Mouse (Mus musculus) erythroblast, embryonic 14.5 days (primary cell): ENCODE data around the gene Adgrf5.

Source experiments
- GATA1 ChIP-seq: IDR thresholded peaks from 2 replicates; pipeline ENCODE4 v1.6.1; 2012; ENCODE audit warnings: low read length, inconsistent platforms, mixed read lengths
- TAL1 ChIP-seq: IDR thresholded peaks from 3 replicates; pipeline ENCODE4 v1.6.1; 2012; ENCODE audit warnings: low read length, inconsistent platforms, mixed read lengths

DNA sequence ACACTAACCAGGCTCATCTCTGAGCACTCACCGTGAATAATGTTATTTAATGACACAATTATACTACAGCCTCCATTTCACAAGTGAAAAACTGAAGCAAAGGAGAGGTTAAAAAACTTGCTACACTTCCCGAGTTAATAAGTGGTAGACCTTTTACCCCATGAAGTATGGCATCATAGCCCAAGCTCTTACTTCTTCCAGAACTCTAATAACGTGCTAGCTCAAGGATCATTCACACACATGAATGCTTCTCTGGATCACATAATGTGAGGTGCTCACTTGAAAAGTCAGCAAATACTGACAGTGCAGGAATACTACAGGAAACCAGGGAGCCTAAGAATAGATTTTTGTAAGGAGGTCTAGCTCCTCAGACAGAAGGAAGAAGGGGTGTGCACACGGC is 12.4 kb downstream of the Adgrf5 start:
- TF ChIP-seq TAL1 (no peak), GATA1 (no peak)
